Mouse (Mus musculus) CD4-positive helper T cell, adult 2 months (primary cell): ENCODE measurements at regions not wholly inside any gene's neighbourhood (a gene's known extent, or its start where the extent isn't known, plus 50 kb on each side); places are given as distances from the start of the nearest gene placed in this dataset.
"Not testable (repeated sequence)": the region's sequence is repeated elsewhere in the genome, so short reads cannot be mapped to it uniquely, and the experiment has no call there.

ENCODE experiments used
- DNase-seq: peaks from one replicate; pipeline ENCODE4 v3.0.0-alpha.2; 2012; ENCODE audit warnings: low read depth, missing footprints, low spot score

DNA sequence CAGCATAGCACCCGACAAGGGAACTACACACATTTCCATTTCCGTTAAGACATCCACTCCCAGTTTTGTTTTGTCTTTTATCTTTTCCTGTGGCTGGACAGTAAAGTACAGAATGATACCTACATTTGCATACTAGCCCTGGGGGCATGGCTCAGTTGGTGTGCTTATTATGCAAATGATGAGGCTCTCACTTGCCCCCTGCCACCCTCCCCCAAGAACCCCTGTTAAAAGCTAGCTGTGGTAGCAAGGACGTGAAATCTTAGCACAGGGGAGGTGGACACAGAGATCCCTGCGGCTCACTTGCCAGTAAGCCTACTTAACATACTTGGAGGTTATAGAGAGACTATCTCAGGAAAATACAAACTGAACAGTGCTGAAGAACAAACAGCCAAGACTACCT lies 375.2 kb upstream of the B3galt2 start:
- DNase-seq = no peak

DNA sequence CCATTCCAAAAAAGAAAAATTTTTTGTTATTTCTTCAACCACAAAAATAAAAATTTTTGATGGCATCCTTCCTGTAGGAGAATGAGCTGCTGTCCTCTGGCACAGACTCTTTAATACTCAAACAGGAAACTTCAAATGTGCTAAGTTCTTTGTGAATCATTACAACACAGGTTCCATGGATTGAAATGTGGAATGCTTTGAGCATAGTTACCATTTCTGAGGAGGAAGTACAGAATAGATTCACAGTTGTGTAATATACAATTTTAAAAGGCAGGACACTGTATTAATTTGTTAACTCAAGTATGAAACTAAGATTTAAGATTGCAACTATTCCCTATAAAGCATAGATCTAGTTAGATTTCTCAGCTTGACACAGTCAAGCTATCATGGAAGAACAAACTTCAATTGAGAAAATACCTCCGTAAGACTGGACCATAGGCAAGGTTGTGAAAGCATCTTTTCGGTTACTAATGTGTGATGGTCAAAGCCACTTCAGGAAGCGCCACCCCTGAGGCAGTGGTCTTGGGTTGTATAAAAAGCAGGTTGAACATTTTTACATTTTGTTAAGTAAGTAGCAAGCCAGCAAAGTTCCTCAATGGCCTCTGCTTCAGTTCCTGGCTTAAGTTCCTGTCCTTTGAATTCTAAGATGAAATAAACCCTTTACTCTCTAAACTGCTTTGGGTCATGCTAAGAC lies 354.0 kb upstream of the B3galt2 start:
- no peak for DNase-seq

DNA sequence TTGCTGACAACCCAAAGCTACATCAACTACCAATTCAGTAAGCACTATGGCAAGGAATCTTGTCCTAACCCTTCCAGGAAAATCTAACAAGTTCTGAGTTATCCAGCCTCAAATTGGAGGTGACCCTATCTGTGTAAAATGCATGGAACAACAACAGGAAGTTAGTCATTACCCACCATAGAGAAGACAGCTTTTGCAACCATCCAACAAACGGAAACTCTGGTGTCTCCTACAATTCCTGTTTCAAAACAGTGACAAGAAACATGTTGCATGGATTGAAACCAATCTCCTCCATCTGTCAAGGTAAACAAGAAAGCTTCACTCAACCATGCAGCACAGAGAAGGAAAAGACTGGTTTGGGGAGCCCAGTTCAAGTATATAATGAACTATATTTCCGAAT lies 353.0 kb upstream of the B3galt2 start:
- DNase-seq = no peak

DNA sequence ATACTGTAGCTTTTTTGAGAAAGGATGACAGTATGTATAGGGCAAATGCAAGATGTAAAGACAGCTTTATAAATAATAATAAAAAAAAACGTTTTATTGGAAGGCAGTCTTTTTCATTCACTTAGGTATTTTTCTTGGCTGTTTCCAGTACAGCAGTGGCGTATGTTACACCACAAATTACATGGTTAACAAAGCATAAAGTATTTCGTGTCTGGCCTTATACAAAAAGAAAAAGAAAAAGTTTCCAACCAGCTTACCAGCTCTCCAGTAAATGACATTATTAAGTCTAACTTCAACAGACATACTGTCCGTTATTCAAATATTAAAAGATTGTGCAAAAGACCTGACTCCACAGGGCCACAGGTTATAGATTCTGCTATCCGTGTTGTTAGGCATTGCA lies 343.9 kb upstream of the B3galt2 start:
- no peak for DNase-seq

DNA sequence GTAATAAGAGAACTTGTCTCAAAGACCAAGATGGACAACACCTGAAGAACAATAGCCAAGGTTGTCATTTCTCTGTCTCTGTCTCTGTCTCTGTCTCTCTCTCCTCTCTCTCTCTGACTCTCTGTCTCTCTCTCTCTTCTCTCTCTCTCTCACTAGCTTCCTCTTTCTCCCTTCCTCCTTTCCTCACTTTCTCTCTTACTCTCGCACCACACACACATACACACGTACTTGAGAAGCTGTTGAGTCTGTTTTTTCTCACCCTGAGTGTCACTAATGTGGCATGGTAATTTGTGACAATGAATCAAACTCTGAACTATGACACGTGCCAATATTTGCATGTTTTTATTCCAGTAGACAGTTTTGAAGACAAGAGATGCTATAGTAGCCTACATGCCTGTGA lies 333.1 kb upstream of the B3galt2 start:
- no peak for DNase-seq

DNA sequence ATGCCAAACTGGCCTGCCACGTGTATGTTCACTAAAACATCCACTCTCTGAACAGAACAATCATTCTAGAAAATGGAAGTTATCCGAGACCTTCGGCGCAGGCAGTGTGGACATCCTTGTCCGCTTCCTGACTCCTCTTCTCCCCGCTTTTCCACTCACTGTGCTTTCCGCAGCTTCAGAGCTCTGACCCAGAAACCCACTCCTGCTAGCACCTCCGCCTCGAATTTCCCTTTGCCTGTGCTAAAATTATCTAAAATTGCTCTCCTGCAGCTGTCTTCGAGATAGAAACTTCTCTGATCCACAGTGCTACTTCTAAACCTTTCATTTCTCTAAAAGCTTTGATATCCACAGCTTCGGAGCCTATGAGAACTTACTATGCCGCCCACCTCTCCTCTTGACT lies 322.1 kb upstream of the B3galt2 start:
- no peak for DNase-seq

DNA sequence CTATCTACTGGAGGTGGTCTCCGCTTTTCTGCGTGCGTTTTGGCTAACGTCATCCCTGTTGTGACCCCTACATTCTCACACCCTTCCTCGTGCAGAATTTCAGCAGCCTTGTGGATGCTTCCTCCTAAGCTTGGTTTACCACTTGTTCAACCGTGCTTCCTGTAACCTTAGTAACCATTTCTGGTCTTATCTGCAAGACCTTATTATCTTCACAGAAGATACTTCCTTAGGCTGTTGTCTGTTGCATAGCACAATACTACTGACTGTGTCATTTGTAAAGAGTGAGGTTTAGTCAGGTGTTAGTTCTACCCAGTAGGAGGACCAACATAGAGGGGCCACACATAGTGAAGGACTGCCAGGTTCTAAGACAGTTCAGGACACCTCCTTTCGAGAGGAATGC lies 320.9 kb upstream of the B3galt2 start:
- peak; percentile 43 for DNase-seq

DNA sequence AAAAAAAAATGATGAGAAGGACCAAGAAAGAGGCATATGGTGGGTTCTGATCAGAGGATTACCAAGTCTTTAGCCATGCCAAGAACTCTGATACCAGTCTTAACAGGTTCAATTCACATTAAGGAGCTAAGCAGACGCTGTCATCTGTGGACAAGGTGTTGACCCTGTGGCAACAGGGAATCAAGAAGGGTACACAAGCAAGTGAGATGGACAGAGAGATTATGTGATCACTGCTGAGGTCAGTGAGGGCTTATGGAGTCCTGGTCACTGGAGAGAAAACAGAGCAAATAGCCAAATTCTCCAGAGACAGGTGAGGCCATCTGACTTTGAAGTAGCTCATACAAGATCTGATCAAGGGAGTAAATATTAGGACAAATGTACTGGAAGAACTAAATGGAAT lies 289.1 kb upstream of the B3galt2 start:
- no peak for DNase-seq

DNA sequence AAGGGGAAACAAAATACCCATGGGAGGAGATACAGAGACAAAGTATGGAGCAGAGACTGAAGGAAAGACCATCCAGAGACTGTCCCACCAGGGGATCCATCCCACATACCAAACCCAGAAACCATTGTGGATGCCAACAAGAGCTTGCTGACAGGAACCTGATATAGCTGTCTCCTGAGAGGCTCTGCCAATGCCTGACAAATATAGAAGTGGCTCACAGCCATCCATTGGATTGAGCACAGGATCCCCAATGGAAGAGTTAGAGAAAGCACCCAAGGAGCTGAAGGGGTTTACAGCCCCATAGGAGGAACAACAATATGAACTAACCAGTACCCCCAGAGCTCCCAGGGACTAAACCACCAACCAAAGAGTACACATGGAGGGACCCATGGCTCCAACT lies 280.2 kb upstream of the B3galt2 start:
- DNase-seq = not testable (repeated sequence)

DNA sequence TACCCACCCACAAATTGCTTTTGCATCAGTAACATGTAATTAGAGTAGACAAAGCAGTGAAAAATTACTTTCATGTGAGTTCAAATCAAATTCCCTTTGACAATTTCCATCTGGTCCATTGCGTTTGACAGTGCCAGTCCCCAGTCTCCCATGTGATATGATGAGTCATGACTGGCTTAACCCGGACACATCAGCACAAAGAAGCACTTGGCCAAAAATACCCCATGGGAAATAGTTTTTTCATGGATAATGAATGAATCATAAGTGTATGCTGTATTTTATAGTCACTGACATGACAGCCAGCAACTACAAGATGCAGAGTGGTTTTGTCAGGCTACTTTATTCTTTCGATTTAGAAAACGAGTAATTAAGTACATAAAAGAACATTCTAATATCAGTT lies 248.6 kb upstream of the B3galt2 start:
- DNase-seq = no peak
